Mouse (Mus musculus) retina, postnatal 7 days (tissue): ENCODE results near the gene Ube2a.
"Not testable (repeated sequence)": the region's sequence is repeated elsewhere in the genome, so short reads cannot be mapped to it uniquely, and the experiment has no call there.

Experiments used
- DNase-seq: peaks from one replicate; pipeline ENCODE4 v3.0.0-alpha.2; 2012; ENCODE audit warnings: low read depth, low spot score

Ube2a gene

DNA sequence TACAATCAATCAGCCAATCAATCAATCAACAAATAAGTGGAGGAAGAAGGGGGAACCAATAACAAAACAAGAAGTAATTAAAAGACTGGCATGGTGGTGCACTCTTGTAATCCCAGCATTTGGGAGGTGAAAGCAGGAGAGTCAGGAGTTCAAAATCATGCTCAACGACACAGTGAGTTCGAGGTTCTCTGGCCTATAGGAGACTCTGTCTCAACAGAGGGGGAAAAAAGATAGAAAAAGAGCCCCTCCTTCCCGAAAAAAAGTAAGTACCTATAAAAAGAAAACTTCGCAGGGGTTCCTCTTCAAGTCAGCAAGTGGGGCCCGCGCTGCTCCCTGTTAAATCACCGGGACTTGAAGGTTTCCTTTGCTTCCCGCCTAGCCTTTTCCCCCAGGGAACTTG lies at the start of gene Ube2a, which contains the start of gene C330007P06Rik:
Gene Ube2a, plus strand, starts transcription at position 136 of the 400 bp plus-strand sequence.
Gene C330007P06Rik, minus strand, starts transcription at position 347 of the 400 bp plus-strand sequence.
- no peak for DNase-seq

DNA sequence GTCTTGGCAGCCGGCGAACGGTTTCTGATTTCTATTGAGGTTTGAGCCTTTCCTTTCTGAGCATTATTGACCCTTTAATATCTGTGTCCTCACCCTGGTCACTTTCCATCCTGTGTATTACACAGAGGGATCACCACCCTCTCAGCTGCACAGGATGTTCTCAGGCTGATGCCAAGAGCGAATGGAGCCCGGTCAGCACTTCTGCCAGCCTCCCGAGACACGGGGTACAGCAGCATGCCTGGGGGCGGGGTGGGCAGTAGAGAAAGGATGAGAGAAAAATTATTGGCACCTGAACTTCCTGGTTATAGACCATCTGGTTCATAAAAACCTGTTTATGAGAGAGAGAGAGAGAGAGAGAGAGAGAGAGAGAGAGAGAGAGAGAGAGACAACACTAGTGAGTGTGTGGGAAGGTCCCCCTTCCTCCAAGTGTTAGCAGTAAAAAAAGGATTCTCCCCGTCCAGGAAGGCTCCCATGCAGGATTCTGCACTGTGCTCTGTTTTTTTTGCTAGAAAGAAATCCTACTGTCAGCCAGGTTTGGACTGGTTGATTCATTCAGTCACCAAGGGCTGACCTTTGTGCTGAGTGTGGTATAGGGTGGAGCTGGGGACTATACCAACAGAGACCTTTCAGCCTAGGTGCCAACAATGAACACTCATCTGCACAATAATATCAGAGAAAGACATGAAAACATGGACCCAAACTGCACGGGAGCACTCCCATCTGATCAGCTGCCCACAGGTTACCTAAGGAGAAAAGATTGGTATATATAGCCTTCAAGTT lies 49.6 kb upstream of the Ube2a start:
- no peak for DNase-seq

DNA sequence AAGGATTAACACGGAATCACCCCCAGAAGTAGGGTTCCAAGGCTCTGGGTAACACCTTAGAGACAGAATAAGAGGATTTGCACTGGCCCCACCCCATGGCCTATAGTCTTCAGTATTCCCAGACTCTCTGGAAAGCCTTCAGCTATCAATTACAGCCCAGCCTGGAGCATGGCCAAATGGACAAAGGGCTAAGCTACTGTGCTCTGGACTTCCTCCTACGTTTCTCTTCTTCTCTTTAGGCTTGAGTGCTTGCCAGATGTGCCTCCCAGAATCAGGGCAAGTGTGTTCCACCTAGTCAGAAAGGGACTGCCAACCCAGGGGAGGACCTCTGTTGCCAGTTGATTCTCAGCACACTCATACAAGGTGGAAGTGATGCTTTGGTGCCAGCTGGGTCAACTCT lies 48.7 kb upstream of the Ube2a start:
- no peak for DNase-seq

DNA sequence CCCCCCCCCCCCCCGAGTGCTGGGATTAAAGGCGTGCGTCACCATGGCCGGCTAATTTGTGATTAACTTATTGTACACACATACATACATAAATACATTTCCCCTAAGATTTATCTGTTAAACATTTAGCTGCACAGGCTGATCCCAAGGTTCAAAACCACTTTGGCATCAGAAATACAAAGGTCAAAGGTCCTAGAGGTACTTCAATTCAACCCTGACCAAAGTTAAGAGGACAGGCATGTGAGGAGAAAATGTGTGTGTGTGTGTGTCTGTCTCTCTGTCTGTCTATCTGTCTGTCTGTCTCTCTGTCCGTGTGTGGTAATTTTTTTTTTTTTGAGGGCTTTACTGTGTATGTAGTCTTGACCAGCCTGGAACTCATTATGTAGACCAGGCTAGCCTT lies 46.8 kb upstream of the Ube2a start:
- no peak for DNase-seq

DNA sequence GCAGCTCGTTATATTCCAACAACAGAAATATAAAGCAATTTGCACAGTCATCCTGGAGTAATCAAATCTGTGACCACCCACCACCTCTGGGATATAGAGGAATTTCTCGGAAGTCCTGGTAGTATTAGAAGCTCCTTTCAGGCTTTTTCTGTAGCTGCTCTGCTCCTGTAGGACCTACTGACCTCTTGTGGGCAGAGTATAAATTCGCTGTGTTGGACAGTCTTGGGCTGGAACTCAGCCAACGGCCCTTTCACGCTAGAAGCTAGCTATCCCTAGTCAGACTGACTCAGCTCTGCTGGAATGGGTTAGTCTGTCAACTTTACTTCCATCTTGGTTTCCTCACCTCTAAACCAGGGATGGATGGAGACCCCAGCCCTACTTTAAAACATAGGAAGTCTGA lies 43.4 kb upstream of the Ube2a start:
- no peak for DNase-seq

DNA sequence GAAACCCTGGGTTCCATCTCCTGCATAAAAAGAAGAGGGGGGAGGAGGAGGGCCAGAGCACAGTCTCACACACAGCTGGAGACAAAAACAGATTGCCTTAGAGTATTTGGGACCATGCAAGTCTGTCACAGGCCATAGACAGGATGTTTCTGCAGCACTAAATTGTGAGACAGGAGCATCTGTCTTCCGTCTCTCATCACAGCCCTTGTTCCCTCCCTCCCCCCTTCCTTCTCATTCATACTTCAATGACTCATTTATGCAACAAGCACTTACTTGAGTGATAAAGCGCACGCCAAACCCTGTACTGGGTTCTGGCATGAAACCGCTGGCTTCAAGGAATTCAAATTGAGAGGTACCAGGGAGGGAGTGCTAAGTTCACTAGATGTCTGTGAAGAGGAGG lies 42.1 kb upstream of the Ube2a start:
- DNase-seq: no peak

DNA sequence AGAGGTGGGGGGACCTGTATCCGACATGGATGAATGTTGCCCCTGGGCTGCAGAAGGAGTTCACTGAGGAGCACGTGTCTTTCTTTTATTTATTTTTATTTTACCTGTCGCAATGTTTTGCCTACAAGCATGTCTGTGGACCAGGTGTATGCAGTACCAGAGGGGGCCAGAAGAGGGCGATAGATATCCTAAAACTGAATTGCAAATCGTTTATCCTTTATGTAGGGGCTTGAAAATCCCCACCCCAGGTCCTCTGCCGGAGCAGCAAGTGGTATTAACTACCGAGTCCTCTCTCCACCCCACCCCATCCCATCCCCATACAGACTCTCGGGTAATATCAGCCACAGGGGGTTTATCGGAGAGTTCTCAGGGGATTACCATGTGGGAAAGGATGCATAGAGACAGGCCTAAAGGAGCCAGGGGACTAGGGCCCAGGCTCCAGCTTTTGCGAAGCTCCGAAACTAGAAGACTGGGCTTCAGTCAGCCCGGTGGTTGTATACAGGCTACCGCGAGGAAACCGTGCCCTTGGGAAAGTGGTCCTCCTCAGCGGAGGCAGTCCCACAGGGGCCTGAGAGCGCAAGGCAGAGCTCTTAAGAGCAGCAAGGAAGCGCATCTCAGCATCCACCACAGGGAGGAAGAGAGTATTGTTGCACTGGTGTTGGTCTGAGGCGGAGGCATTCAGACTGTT lies 40.2 kb upstream of the Ube2a start:
- no peak for DNase-seq

DNA sequence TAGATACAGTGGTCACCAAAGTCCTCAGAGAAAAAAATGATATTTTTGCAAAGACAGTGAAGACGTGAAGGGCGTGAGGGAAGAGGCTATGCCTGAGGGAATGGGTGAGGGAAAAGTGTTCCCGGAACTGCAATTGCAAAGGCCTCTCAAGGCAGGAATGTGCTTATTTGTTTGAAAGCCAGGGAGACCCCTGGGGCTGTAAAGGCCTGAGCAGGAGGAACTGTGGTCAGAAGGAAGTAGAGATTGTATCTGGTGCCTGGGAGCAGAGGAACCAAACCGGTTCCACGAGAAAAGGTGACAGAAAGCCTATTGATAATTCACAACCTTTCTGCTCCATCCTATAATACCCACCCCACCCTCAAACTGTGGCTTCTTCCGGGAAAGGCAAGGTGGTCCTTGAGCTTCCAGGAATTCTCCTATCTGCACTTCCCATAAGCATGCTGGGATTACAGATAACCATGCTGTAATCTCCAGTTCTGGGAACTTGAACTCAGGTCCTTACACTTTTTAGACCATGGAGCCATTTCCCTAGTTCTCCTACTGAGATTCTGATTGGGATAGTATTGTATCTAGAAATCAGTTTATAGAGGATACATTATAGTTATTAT lies 36.5 kb upstream of the Ube2a start:
- no peak for DNase-seq

DNA sequence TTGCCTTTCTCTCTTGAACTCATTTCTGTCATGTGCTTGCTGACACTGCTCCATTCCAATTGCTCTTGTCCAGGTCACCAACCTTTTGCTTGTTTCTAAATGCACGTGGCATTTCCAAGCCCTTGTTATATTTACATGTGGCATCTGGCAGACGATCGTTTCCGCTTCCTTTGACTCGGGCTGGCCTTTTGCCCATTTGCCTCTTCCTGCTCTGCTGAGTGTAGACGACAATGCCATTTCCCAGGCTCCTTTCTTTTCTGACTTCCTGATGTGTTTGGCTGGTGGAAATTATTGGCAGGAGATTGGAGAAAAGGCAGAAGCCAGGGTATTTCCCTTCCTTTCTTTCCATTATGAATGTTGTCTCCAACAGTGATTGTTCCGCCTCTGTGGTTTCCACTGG lies 34.3 kb upstream of the Ube2a start:
- DNase-seq: no peak

DNA sequence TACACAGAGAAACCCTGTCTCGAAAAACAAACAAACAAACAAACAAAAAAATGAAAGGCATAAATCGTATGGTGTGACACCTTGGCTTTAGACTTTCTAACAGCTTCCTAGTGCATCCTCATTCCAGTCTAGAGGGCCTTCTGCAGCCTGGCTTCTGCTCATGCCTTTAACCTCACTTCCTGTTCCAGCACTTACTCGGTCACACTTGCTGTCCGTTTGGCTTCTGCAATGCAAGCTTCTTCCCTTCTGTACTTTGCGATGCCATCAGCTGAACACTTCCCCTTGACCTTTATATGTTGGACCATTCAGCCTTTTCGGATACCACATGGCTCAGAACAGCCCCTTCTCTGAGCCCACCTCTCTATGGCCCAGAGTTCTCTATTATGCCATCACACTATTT lies 32.0 kb upstream of the Ube2a start:
- DNase-seq: no peak

DNA sequence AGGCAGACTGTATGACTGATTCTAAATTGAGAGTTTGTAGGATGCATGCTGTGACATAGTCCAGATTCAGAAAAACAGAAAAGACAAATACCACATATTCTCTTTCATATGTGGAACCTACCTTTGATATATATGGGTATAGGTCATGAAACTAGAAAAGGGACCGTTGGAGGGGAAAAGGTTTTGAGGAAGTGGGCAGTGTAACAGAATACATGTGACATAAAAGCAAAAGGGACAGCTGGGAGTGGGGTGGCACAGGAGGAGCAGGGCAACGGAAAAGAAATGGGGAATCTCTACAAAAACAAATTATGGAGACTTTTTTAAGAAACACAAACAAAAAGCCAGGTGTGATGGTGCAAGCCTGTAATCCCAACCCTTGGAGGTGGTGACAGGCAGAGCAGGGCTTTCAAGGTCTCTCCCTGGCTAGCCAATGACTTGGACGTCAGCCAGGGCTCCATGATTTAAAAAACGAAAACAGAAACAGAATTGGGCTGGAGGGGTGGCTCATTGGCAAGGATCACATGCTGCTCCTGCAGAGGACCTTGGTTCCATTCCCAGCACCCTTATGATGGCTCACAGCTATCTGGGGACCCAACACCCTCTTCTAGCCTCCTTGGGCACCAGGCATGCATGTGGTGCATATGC lies 30.2 kb upstream of the Ube2a start:
- DNase-seq: no peak

DNA sequence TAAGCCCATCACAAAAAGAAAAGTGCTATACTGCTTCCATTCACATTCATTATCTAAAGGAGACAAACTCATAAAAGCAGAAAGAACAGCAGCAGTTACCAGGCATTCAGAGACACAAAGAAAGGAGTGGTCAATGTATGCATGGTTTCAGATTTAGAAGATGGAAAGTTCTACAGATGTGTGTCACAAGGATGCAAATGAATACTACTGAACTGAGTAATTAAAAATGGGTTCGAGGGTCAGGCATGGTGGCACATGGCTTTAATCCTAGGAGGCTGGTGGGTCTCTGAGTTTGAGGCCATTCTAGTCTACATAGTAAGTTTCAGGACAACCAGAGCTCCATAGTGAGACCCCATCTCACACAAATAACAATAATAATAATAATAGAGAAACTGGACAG lies 26.5 kb upstream of the Ube2a start:
- no peak for DNase-seq

DNA sequence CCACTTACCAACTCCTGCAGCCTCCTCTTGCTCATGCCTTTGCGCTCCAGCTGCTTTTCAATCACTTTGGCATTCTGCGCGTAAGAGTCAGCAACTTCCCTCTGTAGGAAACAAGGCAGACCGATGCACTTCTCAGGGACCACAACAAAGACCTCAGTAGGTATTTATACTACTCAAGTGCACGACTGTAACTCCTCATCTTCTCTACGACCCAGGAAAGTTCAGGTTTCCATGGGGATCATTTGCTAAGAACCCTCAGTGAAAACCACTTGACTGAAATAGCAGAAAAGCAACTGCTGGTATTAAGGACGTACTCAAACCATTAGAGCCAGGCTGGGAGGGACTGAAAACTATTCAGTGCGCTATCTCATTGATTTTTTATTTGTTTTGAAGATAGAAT lies 21.1 kb upstream of the Ube2a start:
- no peak for DNase-seq

DNA sequence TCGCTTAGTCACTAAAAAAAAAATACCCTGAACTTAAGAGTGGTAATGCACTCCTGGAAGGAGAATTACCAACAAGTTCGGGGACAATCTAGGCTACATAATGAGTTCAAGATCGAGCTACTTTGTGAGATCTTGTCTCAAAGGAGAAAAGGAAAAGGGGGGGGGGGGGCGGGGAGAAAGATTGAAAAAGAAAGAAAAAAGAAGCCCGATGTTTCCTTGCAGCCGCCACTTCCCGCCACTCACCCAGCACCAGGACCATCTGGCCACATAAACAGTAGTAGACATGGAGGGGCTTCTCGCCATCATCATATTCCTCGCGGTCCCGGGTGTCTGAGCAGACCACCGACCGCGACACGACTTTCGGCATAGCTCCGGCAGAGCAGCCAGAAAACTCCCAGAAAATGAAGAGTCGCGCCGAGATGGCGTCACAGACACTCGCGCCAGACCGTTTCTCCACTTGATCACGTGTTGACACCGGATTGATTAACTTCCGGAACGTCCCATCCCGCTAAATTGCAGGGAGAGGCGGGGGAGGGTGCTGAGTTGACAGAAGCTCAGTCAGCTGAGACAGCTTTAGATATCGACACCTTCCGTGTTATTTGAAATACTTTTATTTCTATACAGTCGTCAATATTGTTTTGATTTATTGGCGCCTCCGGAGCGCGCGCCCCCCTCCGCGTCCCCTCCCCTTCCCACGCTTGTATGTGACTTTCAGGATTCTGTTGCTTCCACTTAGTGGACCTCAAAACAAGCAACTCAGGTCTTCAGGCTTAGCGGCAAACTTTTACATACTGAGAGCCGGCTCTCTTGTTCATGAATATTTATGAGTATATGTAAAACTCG lies 9.7 kb upstream of the Ube2a start:
- peak; percentile 57 for DNase-seq

DNA sequence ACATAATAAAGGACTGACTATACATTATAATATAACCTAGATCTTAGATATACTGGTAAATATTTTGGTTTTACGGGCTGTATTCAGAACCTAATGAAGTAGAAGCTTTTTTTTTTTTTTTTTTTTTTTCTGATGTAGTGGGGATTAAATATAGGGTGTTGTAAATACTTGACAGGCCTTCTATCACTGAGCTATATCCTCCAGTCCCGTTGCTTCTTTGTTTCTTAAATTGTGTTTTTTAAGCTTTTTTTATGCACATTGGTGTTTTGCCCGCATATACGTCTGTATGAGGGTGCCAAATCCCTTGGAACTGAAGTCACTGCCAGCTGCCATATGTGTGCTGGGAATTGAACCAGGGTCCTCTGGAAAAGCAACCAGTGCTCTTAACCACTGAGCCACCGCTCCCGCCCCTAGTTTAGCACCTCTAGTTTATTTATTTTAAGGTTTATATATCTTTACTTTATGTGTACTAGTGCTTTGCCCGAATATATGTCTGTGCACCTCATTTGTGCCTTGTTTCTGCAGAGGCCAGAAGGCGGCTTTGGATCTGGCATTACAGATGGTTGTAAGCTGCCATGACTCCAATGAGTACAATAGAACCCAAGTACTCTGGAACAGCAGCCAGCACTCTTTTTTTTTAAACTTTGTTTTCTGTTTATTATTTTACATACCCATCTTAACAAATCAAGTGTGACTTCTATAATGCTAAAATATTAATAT lies 8.9 kb upstream of the Ube2a start:
- no peak for DNase-seq

DNA sequence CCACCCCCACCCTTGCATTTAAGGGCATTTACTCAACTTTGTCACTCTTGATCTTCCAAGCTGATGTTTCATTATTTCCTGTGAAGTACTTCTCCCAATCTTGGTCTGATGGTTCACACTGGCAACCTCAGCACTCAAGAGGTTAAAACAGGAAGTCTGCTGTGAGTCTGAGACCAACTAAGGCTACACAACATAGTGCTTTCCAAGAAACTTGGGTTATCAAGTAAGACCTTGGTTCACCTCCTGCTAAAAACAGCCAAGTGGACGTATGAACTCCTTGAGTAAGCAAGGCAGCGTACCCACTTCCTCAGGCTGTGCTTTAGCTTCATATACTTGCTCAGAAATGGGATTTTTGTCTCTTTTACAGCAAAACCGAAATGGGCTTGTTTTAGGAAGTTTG lies 3.3 kb upstream of the Ube2a start:
- DNase-seq: no peak

DNA sequence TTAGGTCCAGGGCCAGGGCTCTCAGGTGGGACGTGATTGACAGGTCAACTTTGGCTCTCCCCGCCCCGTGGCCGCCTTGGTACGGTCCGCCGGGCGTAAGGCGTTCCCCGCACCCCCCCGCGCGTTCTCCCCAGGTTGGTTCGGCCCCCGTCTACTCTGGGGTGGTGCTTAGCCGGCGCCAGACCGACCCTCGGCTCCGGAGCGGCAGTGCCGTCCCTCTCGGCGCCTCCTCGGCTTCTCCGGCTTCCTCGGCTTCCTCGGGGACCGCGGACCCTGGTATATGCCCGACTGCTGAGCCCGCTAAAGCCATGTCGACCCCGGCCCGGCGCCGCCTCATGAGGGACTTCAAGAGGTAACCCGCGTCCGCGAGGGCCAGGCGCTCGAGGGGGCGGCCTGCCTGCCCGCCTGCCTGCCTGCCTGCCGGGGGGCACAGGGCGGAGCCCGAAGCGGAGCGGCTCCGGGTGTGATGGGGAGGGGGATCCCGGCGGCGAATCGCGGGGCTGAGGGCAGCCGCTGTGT lies 537 bp downstream of the Ube2a start:
- peak; percentile 81 for DNase-seq

DNA sequence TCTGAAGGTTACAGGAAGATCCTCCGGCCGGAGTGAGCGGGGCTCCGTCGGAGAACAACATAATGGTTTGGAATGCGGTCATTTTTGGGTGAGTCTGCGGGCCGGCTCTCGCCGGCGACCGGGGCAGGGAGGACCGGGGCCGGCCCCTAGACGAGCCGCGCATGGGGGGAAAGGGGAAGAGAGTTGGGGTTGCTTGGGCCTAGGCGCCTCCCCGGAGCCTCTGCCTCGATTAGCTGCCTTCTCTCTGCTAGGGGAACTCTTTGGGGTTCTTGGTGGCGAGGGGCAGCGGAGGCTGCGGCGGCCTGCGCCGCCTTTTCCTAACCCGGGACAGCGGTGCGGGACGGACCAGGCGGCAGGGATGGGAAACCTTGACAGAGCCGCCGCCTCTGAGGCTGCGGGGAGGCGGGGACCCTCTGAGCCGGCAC lies 1.0 kb downstream of the Ube2a start:
- DNase-seq: no peak

DNA sequence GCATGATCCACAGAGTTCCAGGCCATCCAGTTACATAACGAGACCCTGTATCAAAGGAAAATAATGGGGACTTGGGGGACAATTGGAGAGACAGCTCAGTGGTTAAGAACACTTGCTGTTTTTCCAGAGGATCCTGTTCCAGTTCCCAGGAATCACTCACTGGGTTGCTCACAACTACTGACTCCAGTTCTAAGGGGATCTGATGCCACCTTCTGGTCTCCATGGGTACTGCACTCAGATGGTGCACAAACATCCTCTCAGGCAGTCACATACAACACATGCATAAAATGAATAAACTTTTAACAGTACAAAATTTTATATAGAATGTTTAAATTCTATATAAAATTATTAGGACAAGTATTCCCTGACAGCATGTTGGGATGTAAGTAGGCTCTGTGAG lies 11.0 kb downstream of the Ube2a start:
- DNase-seq: no peak

DNA sequence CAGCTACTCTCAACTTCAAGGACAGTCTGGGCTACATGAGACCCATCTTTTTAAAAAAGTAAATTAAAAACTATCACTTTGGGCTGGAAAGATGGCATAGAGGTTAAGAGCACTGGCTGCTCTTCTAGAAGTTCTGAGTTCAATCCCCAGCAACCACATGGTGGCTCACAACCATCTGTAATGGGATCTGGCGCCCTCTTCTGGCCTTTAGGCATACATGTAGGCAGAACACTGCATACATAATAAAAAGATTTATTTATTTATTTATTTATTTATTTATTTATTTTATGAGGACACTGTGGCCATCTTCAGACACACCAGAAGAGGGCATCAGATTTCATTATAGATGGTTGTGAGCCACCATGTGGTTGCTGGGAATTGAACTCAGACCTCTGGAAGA lies 25.2 kb downstream of the Ube2a start:
- not testable (repeated sequence) for DNase-seq

DNA sequence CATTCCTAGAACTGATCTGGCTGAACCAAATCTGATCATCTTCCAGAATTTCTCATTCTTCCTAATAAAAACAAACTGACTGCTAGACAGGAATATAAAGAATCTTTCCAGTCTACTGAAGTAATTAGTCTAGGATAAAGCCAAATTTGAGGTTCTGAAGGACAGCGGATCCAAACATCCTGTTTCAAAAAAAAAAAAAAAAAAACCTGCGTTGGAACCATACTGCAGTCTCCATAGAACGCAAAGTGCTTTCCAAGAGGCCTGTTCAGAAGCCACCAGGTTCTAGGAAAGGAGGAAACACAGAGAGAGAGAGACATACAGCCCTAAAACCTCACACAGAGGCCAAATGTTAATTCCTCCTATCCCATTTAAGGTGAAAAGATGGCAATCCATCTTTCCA lies 28.0 kb downstream of the Ube2a start:
- no peak for DNase-seq
